Mouse (Mus musculus): ENCODE measurements around the gene Atp13a2. TPM values are rescaled to one million over a fixed set of nuclear protein-coding genes. Genes with fewer than 3 reads are reported as not detected.

The Atp13a2 gene
- polyA plus RNA-seq, 1 experiment, result 275 TPM

GRCm38 (mm10) chr4:141010941-141011429 is 24.3 kb downstream of the Atp13a2 start:
- DNase-seq (ENCODE audit: low read depth in 1 of 2, low spot score in 2 of 2), result no peak
- Histone ChIP-seq H3K36me3 (ENCODE audit: control insufficient read depth, insufficient read depth, low read length) (peaks cover 14% of the 10 kb centered on the region), H3K27ac (ENCODE audit: insufficient read depth, low read length) (no peak overlapping the region), H3K4me1 (ENCODE audit: control insufficient read depth, insufficient read depth, insufficient read length) (peaks cover 4% of the 10 kb centered on the region; the same call in 1 of the 2 replicates), H3K4me3 (ENCODE audit: extremely low read depth, insufficient read depth, insufficient read length) (no peak overlapping the region), H3K27me3 (ENCODE audit: control insufficient read depth, insufficient read depth, low read length) (0 out of 2 replicates have a peak, but pooled peaks cover 5% of the 10 kb centered on the region)
- WGBS, result 24% methylated on average over 17 of the region's 17 CpGs
- TF ChIP-seq POLR2A (IDR thresholded peaks at IDR 0.05; ENCODE audit: low read depth, low read length) (no peak), CTCF (IDR thresholded peaks at IDR 0.05; ENCODE audit: extremely low read depth, insufficient read depth, insufficient read length, insufficient replicate concordance) (no peak)

GRCm38 (mm10) chr4:141011556-141012328 is 25.1 kb downstream of the Atp13a2 start:
- no peak overlapping the region for H3K27ac ChIP-seq (ENCODE audit: insufficient read depth, low read length)
- DNase-seq (ENCODE audit: low read depth in 1 of 2, low spot score in 2 of 2), result no peak
- TF ChIP-seq POLR2A (IDR thresholded peaks at IDR 0.05; ENCODE audit: low read depth, low read length), result no peak
- TF ChIP-seq CTCF (IDR thresholded peaks at IDR 0.05; ENCODE audit: extremely low read depth, insufficient read depth, insufficient read length, insufficient replicate concordance), result no peak
- WGBS, result 71% methylated on average over 14 of the region's 14 CpGs
- peaks cover 6% of the 10 kb centered on the region for H3K36me3 ChIP-seq (ENCODE audit: control insufficient read depth, insufficient read depth, low read length)
- 0 out of 2 replicates have a peak, but pooled peaks cover 5% of the 10 kb centered on the region for H3K27me3 ChIP-seq (ENCODE audit: control insufficient read depth, insufficient read depth, low read length)
- peaks cover 4% of the 10 kb centered on the region; the same call in 1 of the 2 replicates for H3K4me1 ChIP-seq (ENCODE audit: control insufficient read depth, insufficient read depth, insufficient read length)
- H3K4me3 ChIP-seq (ENCODE audit: extremely low read depth, insufficient read depth, insufficient read length), result no peak overlapping the region

DNA sequence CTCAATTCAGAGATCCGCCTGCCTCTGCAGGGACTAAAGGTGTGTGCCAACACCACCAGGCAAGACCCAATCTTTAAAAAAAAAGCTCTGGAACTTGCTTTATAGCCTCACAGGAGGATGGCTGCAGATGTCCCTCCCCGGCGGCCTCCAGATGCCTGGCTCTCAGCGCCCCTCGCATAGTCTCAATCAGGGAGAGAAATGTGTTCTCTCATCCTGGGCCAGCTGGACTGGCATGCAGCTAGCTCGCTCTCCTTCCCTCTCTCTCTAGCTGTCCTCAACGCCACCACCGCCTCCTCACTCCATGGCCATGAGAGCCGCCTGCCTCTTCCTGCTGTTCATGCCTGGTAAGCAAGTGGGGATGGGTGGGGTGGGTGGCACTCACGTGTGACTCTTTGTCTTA is 25.9 kb downstream of the Atp13a2 start:
- Histone ChIP-seq H3K27ac (ENCODE audit: insufficient read depth, low read length) (no peak overlapping the region), H3K27me3 (ENCODE audit: control insufficient read depth, insufficient read depth, low read length) (0 out of 2 replicates have a peak, but pooled peaks cover 5% of the 10 kb centered on the region), H3K36me3 (ENCODE audit: control insufficient read depth, insufficient read depth, low read length) (peaks cover 2% of the 10 kb centered on the region; the same call in 1 of the 2 replicates), H3K4me1 (ENCODE audit: control insufficient read depth, insufficient read depth, insufficient read length) (peaks cover 4% of the 10 kb centered on the region; the same call in 1 of the 2 replicates), H3K4me3 (ENCODE audit: extremely low read depth, insufficient read depth, insufficient read length) (no peak overlapping the region)
- no peak for TF ChIP-seq CTCF (IDR thresholded peaks at IDR 0.05; ENCODE audit: extremely low read depth, insufficient read depth, insufficient read length, insufficient replicate concordance)
- TF ChIP-seq POLR2A (IDR thresholded peaks at IDR 0.05; ENCODE audit: low read depth, low read length), result no peak
- DNase-seq (ENCODE audit: low read depth in 1 of 2, low spot score in 2 of 2), result no peak
- WGBS, result 86% methylated on average over 10 of the region's 10 CpGs

- DNase-seq (ENCODE audit: low read depth in 1 of 2, low spot score in 2 of 2), result no peak
- 82% methylated on average over 8 of the region's 8 CpGs for WGBS
- H3K27ac ChIP-seq (ENCODE audit: insufficient read depth, low read length), result no peak overlapping the region
- 0 out of 2 replicates have a peak, but pooled peaks cover 5% of the 10 kb centered on the region for H3K27me3 ChIP-seq (ENCODE audit: control insufficient read depth, insufficient read depth, low read length)
- H3K4me3 ChIP-seq (ENCODE audit: extremely low read depth, insufficient read depth, insufficient read length), result no peak overlapping the region
- peaks cover 4% of the 10 kb centered on the region; the same call in 1 of the 2 replicates for H3K4me1 ChIP-seq (ENCODE audit: control insufficient read depth, insufficient read depth, insufficient read length)
- H3K36me3 ChIP-seq (ENCODE audit: control insufficient read depth, insufficient read depth, low read length), result no peaks in the 10 kb centered on the region
- TF ChIP-seq POLR2A (IDR thresholded peaks at IDR 0.05; ENCODE audit: low read depth, low read length), result no peak
- TF ChIP-seq CTCF (IDR thresholded peaks at IDR 0.05; ENCODE audit: extremely low read depth, insufficient read depth, insufficient read length, insufficient replicate concordance), result no peak
Observed at GRCm38 (mm10) chr4:141014114-141014513, 27.4 kb downstream of the Atp13a2 start.

GRCm38 (mm10) chr4:141014856-141015255 is 28.2 kb downstream of the Atp13a2 start:
- no peak overlapping the region for H3K4me3 ChIP-seq (ENCODE audit: extremely low read depth, insufficient read depth, insufficient read length)
- H3K27ac ChIP-seq (ENCODE audit: insufficient read depth, low read length), result no peak overlapping the region
- H3K4me1 ChIP-seq (ENCODE audit: control insufficient read depth, insufficient read depth, insufficient read length), result peaks cover 4% of the 10 kb centered on the region; the same call in 1 of the 2 replicates
- DNase-seq (ENCODE audit: low read depth in 1 of 2, low spot score in 2 of 2), result no peak
- H3K27me3 ChIP-seq (ENCODE audit: control insufficient read depth, insufficient read depth, low read length), result 0 out of 2 replicates have a peak, but pooled peaks cover 5% of the 10 kb centered on the region
- no peaks in the 10 kb centered on the region for H3K36me3 ChIP-seq (ENCODE audit: control insufficient read depth, insufficient read depth, low read length)
- 90% methylated on average over 11 of the region's 11 CpGs for WGBS
- no peak for TF ChIP-seq POLR2A (IDR thresholded peaks at IDR 0.05; ENCODE audit: low read depth, low read length)
- TF ChIP-seq CTCF (IDR thresholded peaks at IDR 0.05; ENCODE audit: extremely low read depth, insufficient read depth, insufficient read length, insufficient replicate concordance), result no peak

- H3K4me3 ChIP-seq (ENCODE audit: extremely low read depth, insufficient read depth, insufficient read length), result no peak overlapping the region
- no peak for TF ChIP-seq POLR2A (IDR thresholded peaks at IDR 0.05; ENCODE audit: low read depth, low read length)
- TF ChIP-seq CTCF (IDR thresholded peaks at IDR 0.05; ENCODE audit: extremely low read depth, insufficient read depth, insufficient read length, insufficient replicate concordance), result no peak
- 79% methylated on average over 7 of the region's 7 CpGs for WGBS
- no peak for DNase-seq (ENCODE audit: low read depth in 1 of 2, low spot score in 2 of 2)
- no peaks in the 10 kb centered on the region for H3K36me3 ChIP-seq (ENCODE audit: control insufficient read depth, insufficient read depth, low read length)
- no peak overlapping the region for H3K27ac ChIP-seq (ENCODE audit: insufficient read depth, low read length)
- 0 out of 2 replicates have a peak, but pooled peaks cover 3% of the 10 kb centered on the region for H3K27me3 ChIP-seq (ENCODE audit: control insufficient read depth, insufficient read depth, low read length)
- H3K4me1 ChIP-seq (ENCODE audit: control insufficient read depth, insufficient read depth, insufficient read length), result 0 out of 2 replicates have a peak, but pooled peaks cover 2% of the 10 kb centered on the region
Observed at GRCm38 (mm10) chr4:141015356-141015755, 28.7 kb downstream of the Atp13a2 start.
